In genomic region chr2:101679164-101679784, GRCm38 (mm10) we compare ENCODE assay signal across 8 mouse cellular contexts. TPM values are rescaled to one million over a fixed set of nuclear protein-coding genes. Genes with fewer than 3 reads are reported as not detected.
DNase-seq lines count a peak whose midpoint lies in the region; ATAC-seq and TF ChIP-seq lines count a peak whose summit lies in the region.

No protein-coding gene starts in this region.

- H3K4me3 ChIP-seq in kidney, adult 2 months (ENCODE audit: insufficient read depth, low read depth, low read length): peak overlapping the region; percentile 98
- peak overlapping the region; percentile 80 for H3K4me3 ChIP-seq in forebrain, embryonic 16.5 days (replicated peaks; ENCODE audit: low read length)

- 2% methylated on average over 15 of the region's 15 CpGs for WGBS in kidney, adult 2 months
- WGBS in forebrain, embryonic 16.5 days: 2% methylated on average over 15 of the region's 15 CpGs

- no peak for DNase-seq in kidney, adult 2 months
- DNase-seq in kidney, adult 8-10 months: no peak
- DNase-seq in liver: peak; percentile 17
- DNase-seq in natural killer cell, adult 2 months (ENCODE audit: low spot score in 2 of 2): peak; percentile 29 to 38
- DNase-seq in gastrocnemius, postnatal 14 days: no peak
- DNase-seq in urinary bladder, adult 2 months (ENCODE audit: low spot score): no peak

- peak overlapping the region; percentile 51 for H3K9ac ChIP-seq in forebrain, embryonic 16.5 days (replicated peaks; ENCODE audit: low read depth, low read length)

- intact Hi-C loops in gastrocnemius, postnatal 14 days (cut with DNase I; ENCODE audit: low total_unique reads): no loop called here

- no peaks in the 10 kb centered on the region for H3K9me3 ChIP-seq in forebrain, embryonic 16.5 days (ENCODE audit: control insufficient read depth, low read length)

- H3K36me3 ChIP-seq in kidney, adult 2 months (ENCODE audit: control insufficient read depth, insufficient read depth, low read length): no peaks in the 10 kb centered on the region
- H3K36me3 ChIP-seq in forebrain, embryonic 16.5 days (ENCODE audit: control insufficient read depth, insufficient read depth): no peaks in the 10 kb centered on the region

- no peaks in the 10 kb centered on the region for H3K27me3 ChIP-seq in kidney, adult 2 months (replicated peaks; ENCODE audit: control insufficient read depth, insufficient read depth, low read length)
- H3K27me3 ChIP-seq in forebrain, embryonic 16.5 days (replicated peaks; ENCODE audit: control insufficient read depth, insufficient read depth, low read length): no peaks in the 10 kb centered on the region; the same call in 1 of the 2 replicates

- no peak for TF ChIP-seq POLR2A in kidney, adult 2 months (IDR thresholded peaks at IDR 0.05; ENCODE audit: low read depth, low read length)

- TF ChIP-seq CTCF in kidney, adult 2 months (conservative IDR thresholded peaks at IDR 0.05; ENCODE audit: insufficient read depth, insufficient read length, low read depth, low read length): no peak

- peaks cover 6% of the 10 kb centered on the region; the same call in 1 of the 2 replicates for H3K4me1 ChIP-seq in kidney, adult 2 months (ENCODE audit: control insufficient read depth, insufficient read depth, low read length)
- H3K4me1 ChIP-seq in forebrain, embryonic 16.5 days (replicated peaks; ENCODE audit: control insufficient read depth, insufficient read depth, low read length): peaks cover 16% of the 10 kb centered on the region

- H3K27ac ChIP-seq in kidney, adult 2 months (ENCODE audit: insufficient read depth, low read depth, low read length): no peak overlapping the region
- H3K27ac ChIP-seq in forebrain, embryonic 16.5 days (ENCODE audit: low read length): no peak overlapping the region

- ATAC-seq in activated CD4-positive, CD25-positive, alpha-beta regulatory T cell, adult 4 months: peak; percentile 59
- no peak for ATAC-seq in forebrain, embryonic 16.5 days

- peak overlapping the region; percentile 78 for H3K4me2 ChIP-seq in forebrain, embryonic 16.5 days (ENCODE audit: low read length)

RNA-seq across cellular contexts. Expression of gene Traf6, which starts 1.0 kb away (rescaled TPM):
- polyA plus RNA-seq in kidney, adult 2 months (2012; rRNA removed): 10.6 and 10.8 TPM in 2 replicates
- polyA plus RNA-seq in activated CD4-positive, CD25-positive, alpha-beta regulatory T cell, adult 4 months (2017; shearing (Covaris generic)): 10 to 100 TPM; 14.1 to 14.8 TPM
- polyA plus RNA-seq in forebrain, embryonic 16.5 days (2015; fragmentation: Nextera tagmentation; extraction: Ambion mirVana): 9.7 and 13.7 TPM in 2 replicates
- total RNA-seq in gastrocnemius, postnatal 14 days (2021): 10 to 100 TPM in 1 of 2 experiments, 1 to 10 TPM in 1; 9.6 to 10.1 TPM
- polyA plus RNA-seq in urinary bladder, adult 2 months (2012; rRNA removed): 11.5 and 12.0 TPM in 2 replicates

RNA-seq across cellular contexts. Expression of gene B230118H07Rik, which starts 29.9 kb away (rescaled TPM):
- 8.1 and 12.6 TPM in 2 replicates for polyA plus RNA-seq in kidney, adult 2 months (2012; rRNA removed)
- polyA plus RNA-seq in activated CD4-positive, CD25-positive, alpha-beta regulatory T cell, adult 4 months (2017; shearing (Covaris generic)): 1 to 10 TPM; 2.4 to 2.5 TPM
- polyA plus RNA-seq in forebrain, embryonic 16.5 days (2015; fragmentation: Nextera tagmentation; extraction: Ambion mirVana): 44.1 and 44.4 TPM in 2 replicates
- total RNA-seq in gastrocnemius, postnatal 14 days (2021): 10 to 100 TPM; 52.8 to 55.1 TPM
- 44.8 and 54.1 TPM in 2 replicates for polyA plus RNA-seq in urinary bladder, adult 2 months (2012; rRNA removed)

RNA-seq across cellular contexts. Expression of gene Rag1, which starts 30.0 kb away (rescaled TPM):
- polyA plus RNA-seq in kidney, adult 2 months (2012; rRNA removed): not detected in 2 replicates
- polyA plus RNA-seq in activated CD4-positive, CD25-positive, alpha-beta regulatory T cell, adult 4 months (2017; shearing (Covaris generic)): not detected
- polyA plus RNA-seq in forebrain, embryonic 16.5 days (2015; fragmentation: Nextera tagmentation; extraction: Ambion mirVana): 0.05 and 0.07 TPM in 2 replicates
- under 1 TPM; 0.04 to 0.10 TPM for total RNA-seq in gastrocnemius, postnatal 14 days (2021)
- polyA plus RNA-seq in urinary bladder, adult 2 months (2012; rRNA removed): not detected in 2 replicates

RNA-seq across cellular contexts. Expression of gene Rag2, which starts 54.8 kb away (rescaled TPM):
- not detected in 2 replicates for polyA plus RNA-seq in kidney, adult 2 months (2012; rRNA removed)
- polyA plus RNA-seq in activated CD4-positive, CD25-positive, alpha-beta regulatory T cell, adult 4 months (2017; shearing (Covaris generic)): not detected
- polyA plus RNA-seq in forebrain, embryonic 16.5 days (2015; fragmentation: Nextera tagmentation; extraction: Ambion mirVana): not detected in 2 replicates
- total RNA-seq in gastrocnemius, postnatal 14 days (2021): not detected
- polyA plus RNA-seq in urinary bladder, adult 2 months (2012; rRNA removed): 0.04 and 0.06 TPM in 2 replicates

Comparison
In these comparisons a context has a peak if more than half of its experiments do, and no peak if none do; other contexts are left out.
1. DNase-seq: peak in liver (single experiment) and natural killer cell, adult 2 months (2 of 2); none in kidney, adult 2 months (single experiment), kidney, adult 8-10 months (0 of 2), gastrocnemius, postnatal 14 days (single experiment) and urinary bladder, adult 2 months (single experiment).